Mouse (Mus musculus): ENCODE measurements around the gene Maml2.

The Maml2 gene

DNA sequence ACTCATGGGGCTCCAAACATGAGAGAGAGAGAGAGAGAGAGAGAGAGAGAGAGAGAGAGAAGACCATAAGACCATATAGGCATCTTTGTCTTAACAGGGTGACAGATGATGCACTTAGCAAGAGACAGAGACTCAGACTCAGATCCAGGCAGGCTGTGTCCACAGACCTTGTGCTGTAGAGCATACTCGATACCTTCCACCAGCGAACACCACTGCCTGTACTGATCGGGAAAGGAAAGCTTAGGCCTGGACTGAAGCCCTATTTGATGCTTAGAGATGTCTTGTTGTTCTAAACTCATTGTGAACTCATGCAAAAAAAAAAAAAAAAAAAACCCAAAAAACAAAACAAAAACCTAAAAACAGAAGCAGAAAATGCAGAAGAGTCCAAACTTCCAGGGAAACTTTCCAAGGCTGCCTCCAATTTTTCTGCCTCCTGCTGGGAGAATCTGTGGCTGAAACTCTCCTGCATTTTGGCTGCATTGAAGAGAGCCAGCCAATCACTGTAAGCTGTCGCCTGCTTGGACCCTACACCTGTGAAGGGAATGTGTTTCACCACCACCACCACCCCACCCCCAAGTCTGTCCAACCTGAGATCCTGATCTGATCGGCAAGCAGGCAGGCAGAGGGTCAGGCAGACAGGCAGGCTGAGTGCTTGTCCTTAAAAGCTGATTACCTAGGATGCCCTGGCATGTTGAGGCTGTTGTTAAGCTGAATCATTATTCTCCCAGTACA lies 268.6 kb downstream of the Maml2 start:
- no peak for DNase-seq (ENCODE audit: low spot score)

DNA sequence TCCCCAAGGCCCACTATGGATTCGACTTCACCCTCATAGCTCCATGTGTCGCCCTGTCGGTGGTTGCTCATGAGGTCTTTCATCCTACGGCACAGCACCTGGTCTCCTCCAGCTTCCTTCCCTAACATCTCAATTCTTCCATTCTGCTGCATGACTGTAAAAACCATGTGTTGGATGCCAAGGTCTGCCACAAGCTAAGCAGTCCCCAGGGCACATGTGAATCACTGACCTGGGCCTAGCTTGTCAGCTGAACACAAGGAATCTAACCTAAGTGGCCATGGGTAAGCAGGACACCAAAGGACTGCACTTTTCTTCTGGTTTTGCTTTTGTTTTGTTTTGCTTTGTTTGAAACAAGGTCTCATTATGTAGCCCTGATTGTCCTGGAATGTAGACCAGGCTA lies 271.3 kb downstream of the Maml2 start:
- DNase-seq (ENCODE audit: low spot score), result no peak

DNA sequence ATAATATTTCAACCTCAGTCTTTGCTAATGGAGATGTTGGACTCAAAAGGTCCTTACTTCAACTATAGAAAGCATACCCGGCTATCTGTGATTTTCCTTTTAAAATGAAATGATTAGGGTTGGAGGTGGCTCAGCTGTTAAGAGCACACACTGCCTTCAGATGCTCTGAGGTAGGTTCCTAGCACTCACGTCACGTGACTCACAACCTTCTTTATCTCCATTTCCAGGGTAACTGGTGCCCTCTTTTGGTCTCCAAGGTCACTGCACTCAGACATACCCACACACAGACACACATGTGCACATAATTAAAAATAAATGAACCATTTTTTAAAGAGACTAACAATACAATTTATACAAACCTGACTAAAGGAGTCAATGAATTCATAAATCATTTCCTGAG lies 275.1 kb downstream of the Maml2 start:
- DNase-seq (ENCODE audit: low spot score), result no peak

DNA sequence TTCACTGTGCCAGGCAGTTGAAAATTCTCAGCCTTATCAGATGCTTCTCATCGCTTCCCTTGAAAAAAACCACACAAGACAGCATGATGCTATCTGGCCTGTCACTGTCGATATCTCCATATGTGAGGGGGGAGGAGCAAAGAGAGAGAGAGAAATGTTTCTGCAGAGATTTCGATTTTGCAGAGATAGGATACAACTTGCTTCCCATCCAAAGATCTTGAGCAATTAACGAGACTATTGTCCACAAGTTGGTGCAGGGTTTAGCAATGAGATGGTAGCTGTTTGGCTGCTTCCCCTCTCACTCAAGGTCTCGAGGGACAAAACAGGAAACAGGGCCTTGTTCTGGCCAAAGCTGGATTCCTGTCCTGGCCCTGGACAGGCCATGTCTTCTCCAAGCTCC lies 276.3 kb downstream of the Maml2 start:
- no peak for DNase-seq (ENCODE audit: low spot score)

DNA sequence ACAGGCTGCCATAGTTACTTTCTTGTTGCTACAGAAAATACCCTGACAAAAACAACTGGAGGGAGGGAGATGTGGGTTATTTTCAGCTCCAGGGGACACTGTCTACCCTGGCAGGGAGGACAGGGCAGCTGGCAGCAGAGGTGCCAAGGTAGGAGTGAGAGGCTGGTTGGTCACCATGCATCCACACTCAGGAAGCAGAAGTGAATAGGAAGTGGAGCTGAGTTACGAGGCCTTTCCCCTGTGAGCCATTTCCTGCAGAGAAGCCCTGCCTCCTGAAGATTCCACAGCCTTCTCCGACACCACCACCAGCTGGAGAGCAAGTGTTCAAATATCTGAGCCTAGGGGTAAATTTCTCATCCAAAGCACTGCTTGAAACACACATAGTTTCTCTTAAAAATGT lies 277.2 kb downstream of the Maml2 start:
- no peak for DNase-seq (ENCODE audit: low spot score)

DNA sequence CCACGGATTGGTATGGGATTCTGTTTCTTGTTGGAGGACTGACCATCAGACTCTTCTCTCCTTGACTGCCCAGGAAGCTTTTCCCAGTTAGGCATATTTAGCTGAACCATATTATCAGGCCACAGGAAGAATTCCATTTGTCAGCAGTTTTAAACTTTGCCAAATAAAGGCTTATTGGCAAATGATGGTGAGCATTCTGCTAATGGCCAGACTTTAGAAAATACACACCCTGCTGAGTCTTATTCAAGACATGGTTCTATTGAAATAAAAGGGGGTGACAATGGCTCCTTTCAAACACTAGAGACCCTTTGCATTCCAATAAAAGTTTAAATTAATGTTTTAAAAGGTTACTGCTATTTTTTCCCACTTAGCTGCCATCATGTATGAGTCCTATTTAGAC lies 279.4 kb downstream of the Maml2 start:
- no peak for DNase-seq (ENCODE audit: low spot score)

DNA sequence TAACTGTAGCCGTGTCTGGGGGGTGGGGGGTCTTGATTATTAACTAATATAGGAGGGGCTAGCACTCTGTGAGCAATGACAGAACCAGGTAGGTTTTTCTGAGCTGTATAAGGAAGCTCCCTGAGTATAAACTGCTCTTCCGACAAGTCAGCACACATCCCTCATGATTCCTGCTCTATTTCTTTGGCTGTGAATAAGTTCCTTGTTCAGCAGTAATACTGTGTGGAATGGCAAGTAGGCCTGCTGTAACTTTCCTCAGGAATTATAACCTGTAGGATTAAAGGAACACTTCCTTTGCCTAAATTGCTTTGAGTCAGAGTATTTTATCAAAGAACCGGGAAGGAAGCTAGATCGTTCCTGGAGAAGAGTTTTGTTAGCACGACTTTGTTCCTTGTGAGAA lies 283.4 kb downstream of the Maml2 start:
- no peak for DNase-seq (ENCODE audit: low spot score)

DNA sequence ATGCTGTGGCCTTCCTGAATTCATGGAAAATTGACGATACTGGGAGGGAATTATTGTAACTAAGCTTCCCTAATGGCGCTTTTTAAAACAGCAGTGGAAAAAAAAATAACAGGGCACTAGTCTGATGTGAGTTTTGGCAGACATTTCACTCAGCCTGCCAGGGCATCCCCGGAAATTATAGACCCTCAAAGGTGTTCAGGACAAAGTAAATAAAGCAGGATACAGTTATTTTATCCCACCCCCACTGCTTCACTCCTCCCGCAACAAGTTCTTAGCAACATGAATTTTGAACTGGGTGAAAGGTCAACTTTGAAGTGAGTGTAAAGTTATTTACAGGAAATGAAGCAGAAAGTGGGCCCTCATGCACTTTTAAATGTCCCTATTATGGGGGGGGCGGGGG lies 286.2 kb downstream of the Maml2 start:
- DNase-seq (ENCODE audit: low spot score), result no peak

DNA sequence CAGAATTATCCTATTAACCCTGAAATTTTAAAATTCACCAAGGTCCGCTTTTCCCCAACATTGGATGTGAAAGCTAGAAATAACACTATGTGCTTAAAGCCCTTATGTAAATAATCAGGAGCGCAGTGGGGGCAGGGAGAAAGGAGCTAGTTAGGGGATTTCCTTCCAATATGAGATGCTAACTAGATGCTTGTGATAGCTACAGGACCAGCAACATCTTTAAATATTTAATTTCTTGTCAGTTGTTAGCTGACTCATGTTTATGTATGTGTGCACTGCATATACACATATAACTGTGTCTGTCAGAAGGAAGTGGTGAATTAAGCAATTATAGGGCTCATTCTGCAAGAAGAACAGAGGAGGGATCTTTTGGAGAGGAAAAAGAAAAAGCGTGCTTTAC lies 286.7 kb downstream of the Maml2 start:
- no peak for DNase-seq (ENCODE audit: low spot score)

DNA sequence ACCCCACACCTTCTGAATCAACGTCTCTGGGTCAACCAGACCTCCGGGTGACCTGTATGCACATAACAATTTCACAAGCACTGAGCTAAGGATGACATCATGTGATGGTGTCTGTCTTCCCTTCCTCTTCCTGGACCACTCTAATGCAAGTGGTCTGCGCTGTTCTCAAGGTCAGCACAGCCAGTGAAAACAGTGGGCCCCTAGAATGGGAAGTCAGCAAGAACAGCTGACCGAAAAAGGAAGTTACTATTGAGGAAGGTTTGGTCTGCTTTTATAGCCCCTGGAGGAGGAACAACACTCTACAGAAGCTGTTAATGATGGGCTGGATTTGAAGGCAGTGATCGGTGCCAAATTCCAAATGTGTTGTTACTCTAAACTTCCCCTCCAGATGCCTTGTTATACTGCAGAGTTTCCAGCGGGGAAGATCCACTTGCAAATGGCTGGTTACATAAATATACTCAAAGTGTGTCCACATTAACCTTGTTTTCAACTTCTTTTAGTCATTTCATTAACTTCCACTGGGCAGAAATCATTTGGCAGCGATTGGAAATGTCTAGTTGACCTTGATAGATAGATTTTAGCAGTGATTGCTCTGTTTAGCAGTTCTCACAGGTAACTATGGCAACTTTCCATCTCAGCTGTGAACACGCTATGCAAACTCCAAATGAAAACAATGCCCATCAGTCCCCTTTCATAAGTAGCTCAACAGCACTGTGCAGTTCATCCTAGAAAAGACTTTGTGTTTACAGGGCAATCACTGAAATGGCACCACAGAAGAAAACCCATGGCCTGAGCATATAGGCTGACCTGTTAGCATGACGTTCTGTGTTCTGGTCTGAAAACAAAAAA lies 289.6 kb downstream of the Maml2 start:
- no peak for DNase-seq (ENCODE audit: low spot score)

DNA sequence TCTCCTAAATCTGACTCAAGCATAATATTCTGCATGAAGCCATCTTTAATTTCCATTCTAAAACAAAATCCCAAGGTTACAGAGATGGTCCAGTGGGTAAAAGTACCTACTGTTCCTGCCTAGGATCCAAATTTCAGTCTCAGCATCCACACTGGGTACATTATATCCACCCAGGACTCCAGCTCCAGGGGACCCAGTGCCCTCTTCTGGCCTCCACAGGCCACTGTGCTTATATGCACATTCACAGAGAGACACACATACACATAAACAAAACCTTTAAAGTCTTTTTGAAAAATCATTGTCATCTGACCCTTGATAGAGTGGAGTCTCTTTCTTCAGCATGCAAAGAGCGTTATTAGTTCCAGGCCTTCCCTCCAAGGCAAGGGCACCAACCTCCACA lies 291.0 kb downstream of the Maml2 start:
- DNase-seq (ENCODE audit: low spot score), result no peak

DNA sequence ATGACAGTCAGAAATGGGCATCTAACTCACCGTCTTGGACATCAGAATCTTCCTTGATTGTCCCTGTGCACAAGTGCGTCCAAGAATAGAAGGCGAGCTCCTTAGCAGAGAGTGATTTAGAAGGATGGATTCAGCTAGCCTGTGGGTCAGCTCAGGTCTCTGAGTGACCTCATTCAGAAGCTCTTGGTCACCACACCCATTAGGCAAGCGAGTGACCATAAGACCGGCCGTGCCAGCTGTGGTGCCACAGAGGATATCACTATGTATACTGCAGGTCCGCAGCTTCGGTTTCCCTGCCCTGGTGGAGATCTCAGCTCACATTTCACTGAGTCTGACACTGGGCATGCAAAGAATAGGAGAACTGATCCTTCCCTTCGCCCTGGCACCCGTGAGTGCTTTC lies 294.9 kb downstream of the Maml2 start:
- DNase-seq (ENCODE audit: low spot score), result no peak

DNA sequence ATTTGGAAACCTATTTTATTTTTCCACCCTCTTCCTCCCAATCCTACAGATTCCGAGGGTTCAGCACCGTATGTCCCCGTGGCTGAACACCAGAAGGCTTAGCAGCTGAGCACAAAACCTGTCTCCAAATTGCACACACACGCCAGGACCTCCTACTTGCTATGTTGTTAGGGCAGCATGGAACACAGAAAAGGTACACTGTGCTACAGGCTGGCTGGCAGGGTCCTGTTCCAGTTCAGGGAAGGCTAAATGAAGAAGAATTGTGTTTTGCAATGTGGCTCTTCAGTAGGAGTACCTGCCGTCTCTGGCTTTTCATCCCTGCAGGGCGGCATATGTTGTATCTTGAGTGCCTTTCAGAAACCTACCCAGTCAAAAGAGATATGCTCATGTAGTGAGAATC lies 300.0 kb downstream of the Maml2 start:
- no peak for DNase-seq (ENCODE audit: low spot score)

DNA sequence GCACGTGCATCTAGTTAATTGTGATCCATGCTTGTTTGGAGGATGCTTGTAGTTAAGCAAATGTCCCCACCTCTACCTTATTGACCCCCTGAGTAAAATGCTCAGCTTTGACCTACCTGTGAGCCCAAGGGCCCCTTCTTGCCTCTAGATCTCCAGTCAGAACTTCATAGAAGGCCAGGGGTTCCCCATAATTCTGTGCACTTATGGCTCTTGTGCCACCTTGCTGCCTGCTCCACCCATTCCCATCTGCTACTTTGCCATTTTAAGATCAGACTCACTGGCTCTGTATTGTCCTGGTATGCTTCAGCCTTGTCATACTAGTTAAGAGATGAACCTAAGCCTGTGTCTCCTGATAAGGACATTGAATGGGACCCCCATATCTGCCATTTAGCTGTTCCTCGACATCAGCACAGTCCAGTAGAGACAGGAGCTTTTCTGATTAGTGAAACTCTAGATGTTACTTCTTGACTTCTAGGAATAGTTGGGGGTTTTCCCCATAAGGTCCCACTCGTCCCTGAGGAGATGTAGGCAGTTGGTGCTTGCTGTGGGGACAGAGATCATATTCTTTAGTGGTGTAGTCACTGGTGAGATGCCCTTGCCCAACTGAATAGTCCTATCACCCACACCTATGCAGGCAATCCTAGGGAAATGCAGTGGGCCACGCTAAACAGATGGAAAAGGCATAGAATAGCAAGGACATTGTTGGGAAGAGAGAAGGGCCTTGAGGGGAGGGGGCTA lies 301.0 kb downstream of the Maml2 start:
- DNase-seq (ENCODE audit: low spot score), result no peak

DNA sequence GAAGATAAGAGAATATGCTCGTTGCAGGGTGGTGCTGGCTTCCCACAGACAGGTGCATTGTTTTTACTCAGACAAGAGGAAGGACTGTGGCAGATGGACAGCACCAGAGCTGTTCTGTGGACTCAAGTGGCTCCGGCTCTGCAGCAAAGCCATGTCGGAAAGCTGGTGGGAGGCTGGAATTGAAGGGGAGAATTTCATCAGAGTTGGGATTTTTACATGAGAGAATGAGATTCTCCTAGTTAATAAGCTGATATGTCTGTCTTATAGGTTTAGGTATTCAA lies 301.5 kb downstream of the Maml2 start:
- no peak for DNase-seq (ENCODE audit: low spot score)

DNA sequence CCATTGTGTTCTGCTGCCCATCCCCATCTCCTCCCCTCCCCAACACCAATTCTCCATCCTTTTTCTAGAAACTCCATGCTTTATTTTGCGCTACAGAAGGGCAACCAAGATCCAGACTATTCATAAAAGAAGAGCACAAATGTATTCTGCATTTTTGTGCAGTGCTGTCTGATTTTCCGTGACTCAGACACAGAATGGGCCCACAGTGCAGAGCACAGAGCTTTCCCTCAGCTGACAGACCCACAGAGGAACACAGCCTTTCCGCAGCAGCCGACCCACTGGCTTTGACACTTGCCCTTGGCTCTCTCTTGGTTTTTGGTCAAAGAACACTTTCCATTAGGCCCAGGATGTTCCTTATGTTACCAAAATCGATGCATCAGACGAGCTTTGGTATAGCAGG lies 302.0 kb downstream of the Maml2 start:
- DNase-seq (ENCODE audit: low spot score), result no peak

DNA sequence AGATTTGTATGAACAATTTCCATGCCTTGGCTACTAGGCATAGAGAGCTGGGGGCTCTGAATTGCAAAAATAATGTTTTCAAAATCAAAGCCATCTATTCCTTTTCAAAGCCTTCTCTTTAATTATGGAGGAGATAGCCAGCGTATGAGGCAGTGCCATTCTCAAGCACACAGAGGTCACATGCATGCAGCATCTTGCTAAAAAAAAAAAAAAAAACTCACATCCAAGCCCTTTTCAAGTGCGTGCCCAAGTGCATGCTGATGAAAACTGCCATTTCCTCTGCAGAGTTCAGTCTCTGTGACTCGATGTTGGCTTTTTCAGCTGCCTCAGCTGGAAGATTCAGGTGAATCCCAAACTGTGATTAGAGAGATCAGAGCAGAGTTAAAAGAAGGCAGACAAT lies 304.0 kb downstream of the Maml2 start:
- DNase-seq (ENCODE audit: low spot score), result no peak

DNA sequence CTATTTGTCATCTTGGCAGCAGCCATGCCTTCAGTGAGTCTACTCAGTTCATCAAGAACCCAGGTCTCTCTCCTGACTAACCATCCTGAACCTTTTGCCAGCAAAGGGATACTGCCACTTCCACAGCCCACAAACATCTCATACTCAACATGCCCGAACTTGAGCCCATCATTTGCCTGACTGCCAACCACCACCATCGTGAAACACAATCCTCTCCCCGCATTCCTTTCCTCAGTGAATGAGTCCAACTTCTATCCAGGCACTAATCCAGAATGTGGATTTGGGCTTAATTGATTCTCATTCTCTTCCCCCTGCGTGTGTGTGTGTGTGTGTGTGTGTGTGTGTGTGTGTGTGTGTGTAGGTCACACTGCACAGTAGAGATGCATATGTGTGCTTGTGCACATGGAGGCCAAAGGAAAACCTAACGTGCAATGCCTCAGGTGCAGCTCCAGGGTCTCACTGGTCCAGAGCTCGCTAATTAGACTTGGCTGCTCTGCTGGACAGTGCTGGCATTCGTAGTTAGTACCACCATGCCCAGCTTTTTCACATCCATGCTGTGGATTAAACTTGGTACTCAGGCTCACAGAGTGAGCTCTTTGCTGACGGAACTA lies 305.9 kb downstream of the Maml2 start:
- DNase-seq (ENCODE audit: low spot score), result no peak

DNA sequence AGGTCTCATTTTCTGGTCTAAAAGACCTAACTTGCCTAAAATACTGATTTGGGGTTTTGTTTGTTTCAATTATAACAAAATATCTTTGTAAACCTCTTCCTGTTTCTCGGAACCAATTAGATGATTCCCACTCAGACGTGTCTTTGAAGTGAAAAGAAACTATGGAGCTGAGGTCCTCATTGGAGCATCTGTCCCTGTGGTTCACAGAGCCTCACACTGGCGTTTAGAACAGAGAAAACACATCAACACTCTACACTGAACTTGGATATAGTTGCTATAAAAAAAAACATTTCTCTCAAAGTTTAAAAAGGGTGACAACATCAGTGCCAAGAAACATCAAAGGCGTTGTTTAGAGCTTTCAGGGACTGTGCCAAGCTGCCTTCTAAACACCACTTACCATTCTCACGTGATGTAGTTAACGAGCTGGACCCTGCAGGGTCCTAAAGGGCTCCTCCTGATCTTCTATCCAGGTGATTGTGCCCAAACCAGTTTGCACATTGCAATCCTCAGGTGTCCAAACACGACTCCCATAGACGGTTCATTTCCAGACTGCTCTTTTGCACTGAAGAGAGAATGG lies 309.9 kb downstream of the Maml2 start:
- no peak for DNase-seq (ENCODE audit: low spot score)

DNA sequence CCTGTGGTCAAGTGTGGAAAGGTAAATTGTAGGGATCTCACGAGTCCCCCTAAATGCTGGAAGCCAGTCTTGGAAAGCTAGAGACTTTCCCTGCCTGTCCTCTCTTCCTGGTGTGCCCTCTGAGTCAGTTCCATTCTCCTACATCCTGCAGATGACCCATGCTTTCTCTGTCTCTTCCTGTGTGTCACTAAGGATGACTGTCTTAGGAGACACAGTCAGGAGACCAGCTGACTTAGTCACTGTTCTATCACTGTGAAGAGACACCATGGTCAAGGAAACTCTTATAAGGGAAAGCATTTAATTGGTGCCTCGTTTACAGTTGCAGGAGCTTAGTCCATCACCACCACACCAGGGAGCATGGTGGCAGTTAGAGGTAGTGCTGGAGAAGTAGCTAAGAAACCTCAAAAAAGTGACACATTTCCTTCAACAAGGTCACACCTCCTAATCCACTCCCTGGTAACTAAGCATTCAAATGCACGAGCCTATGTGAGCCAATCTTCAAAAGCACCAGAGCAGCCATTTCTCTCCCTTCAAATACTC lies 310.8 kb downstream of the Maml2 start:
- no peak for DNase-seq (ENCODE audit: low spot score)

DNA sequence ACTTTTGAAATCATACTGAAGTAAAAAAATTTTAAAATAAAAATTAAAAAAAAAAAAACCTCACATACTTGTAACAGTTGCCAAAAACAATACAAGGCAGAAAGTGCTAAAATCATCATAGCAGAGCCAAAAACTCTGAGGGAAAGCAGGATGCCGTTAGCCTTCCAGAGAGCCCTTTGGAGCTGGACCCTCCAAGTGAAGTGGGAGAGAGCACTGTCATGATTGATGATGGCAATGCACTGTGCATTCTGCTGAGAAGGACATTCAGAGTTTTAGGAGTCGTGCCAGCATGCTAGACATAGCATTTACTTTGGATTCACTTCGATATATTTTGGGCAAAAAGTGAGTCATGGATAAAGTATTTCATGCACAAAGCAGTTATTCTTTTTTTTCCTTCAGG lies 313.8 kb downstream of the Maml2 start:
- no peak for DNase-seq (ENCODE audit: low spot score)

DNA sequence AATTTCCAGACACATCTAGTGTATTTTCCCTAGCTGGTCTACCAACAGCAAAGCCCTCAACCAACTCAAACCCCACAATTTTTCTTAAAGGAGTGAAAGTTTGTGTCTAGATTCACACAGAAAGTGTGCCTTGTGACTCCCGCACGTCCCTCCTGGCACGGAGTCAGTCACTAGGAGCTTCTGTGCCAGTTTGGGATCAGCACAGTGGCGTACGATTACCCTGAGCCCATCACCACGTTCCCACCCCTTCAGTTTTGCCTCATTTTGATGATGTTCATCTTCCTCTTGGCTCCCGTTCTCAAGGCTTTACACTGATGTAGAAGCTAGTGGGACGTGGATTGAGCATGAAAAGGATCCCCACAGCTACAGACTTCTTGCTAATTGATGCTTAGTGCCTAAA lies 314.6 kb downstream of the Maml2 start:
- DNase-seq (ENCODE audit: low spot score), result no peak
